Mouse (Mus musculus) MEL (cell line): ENCODE measurements at regions not wholly inside any gene's neighbourhood (a gene's known extent, or its start where the extent isn't known, plus 50 kb on each side); places are given as distances from the start of the nearest gene placed in this dataset.
A peak's percentile ranks its signal among the peaks of the same experiment; 100 is the strongest.

ENCODE experiments used
- DNase-seq: peaks from one replicate; pipeline ENCODE4 v3.0.0; 2011; ENCODE audit warnings: low read depth, low spot score
- H3K27ac ChIP-seq: 2 replicates; pipeline ENCODE4 v1.5.1; 2012; ENCODE audit warnings: low read depth, mild to moderate bottlenecking, control low read depth, low read length, moderate library complexity; ENCODE audit not compliant: control insufficient read depth
- H3K27me3 ChIP-seq, 2 experiments: fragments of 150-350 bp in 1 of 2; sonication (generic) in 1 of 2; 2 replicates each; pipeline ENCODE4 v1.6.1; 2012; ENCODE audit warnings: low read length in 2 of 2, mild to moderate bottlenecking in 2 of 2, improper control_type of control experiment in 1 of 2, moderate library complexity in 1 of 2; ENCODE audit not compliant: insufficient read depth in 2 of 2, control insufficient read depth in 1 of 2
- H3K36me3 ChIP-seq, 2 experiments: 2 replicates each; pipeline ENCODE4 v1.6.1; 2012 to 2014; ENCODE audit warnings: low read length in 2 of 2, improper control_type of control experiment in 1 of 2, inconsistent platforms in 1 of 2, mild to moderate bottlenecking in 1 of 2; ENCODE audit not compliant: insufficient read depth in 2 of 2, control insufficient read depth in 1 of 2
- H3K4me1 ChIP-seq, 2 experiments: fragments of 150-350 bp in 1 of 2; sonication (generic) in 1 of 2; 2 replicates each; pipeline ENCODE4 v1.6.1; 2012; ENCODE audit warnings: low read length in 2 of 2, improper control_type of control experiment in 1 of 2, mild to moderate bottlenecking in 1 of 2; ENCODE audit not compliant: insufficient read depth in 2 of 2, control insufficient read depth in 1 of 2
- H3K4me3 ChIP-seq, 2 experiments: fragments of 150-350 bp in 1 of 2; sonication (generic) in 1 of 2; 2 replicates each; pipeline ENCODE4 v1.5.1; 2012; ENCODE audit warnings: low read depth in 2 of 2, low read length in 2 of 2, mild to moderate bottlenecking in 2 of 2, moderate library complexity in 2 of 2, control low read depth in 1 of 2, improper control_type of control experiment in 1 of 2; ENCODE audit not compliant: control insufficient read depth in 1 of 2, insufficient read depth in 1 of 2
- H3K79me2 ChIP-seq: 2 replicates; pipeline ENCODE4 v1.6.1; 2012; ENCODE audit warnings: mild to moderate bottlenecking, low read length, moderate library complexity; ENCODE audit not compliant: control insufficient read depth, poor library complexity, insufficient read depth
- H3K9ac ChIP-seq: 2 replicates; pipeline ENCODE4 v1.6.1; 2012; ENCODE audit warnings: low read depth, mild to moderate bottlenecking, control low read depth, low read length, moderate library complexity; ENCODE audit not compliant: control insufficient read depth, poor library complexity, severe bottlenecking
- H3K9me3 ChIP-seq: fragments of 150-350 bp; sonication (generic); replicated peaks from 2 replicates; pipeline ENCODE4 v1.6.1; 2012; ENCODE audit warnings: mild to moderate bottlenecking, low read length, improper control_type of control experiment, moderate library complexity; ENCODE audit not compliant: insufficient read depth
- BHLHE40 ChIP-seq: IDR thresholded peaks from 2 replicates; pipeline ENCODE4 v1.6.1; 2012; ENCODE audit warnings: low read depth, mild to moderate bottlenecking, inconsistent platforms, low read length, improper control_type of control experiment, borderline replicate concordance
- CTCF ChIP-seq, 3 experiments: IDR thresholded peaks in 2 of 3; conservative IDR thresholded peaks in 1 of 3; 2 replicates each; pipeline ENCODE4 v1.5.1; 2011 to 2012; ENCODE audit warnings: low read length in 3 of 3, low read depth in 2 of 3, mild to moderate bottlenecking in 2 of 3, improper control_type of control experiment in 1 of 3, inconsistent platforms in 1 of 3, mixed read lengths in 1 of 3, moderate library complexity in 1 of 3; ENCODE audit not compliant: control insufficient read depth in 1 of 3, insufficient read depth in 1 of 3, poor library complexity in 1 of 3, severe bottlenecking in 1 of 3
- E2F4 ChIP-seq: IDR thresholded peaks from 2 replicates; pipeline ENCODE4 v1.6.1; 2011; ENCODE audit warnings: low read depth, low read length, improper control_type of control experiment, borderline replicate concordance
- ELF1 ChIP-seq: IDR thresholded peaks from 2 replicates; pipeline ENCODE4 v1.6.1; 2014; ENCODE audit warnings: low read depth, mild to moderate bottlenecking, inconsistent platforms, low read length, improper control_type of control experiment, moderate library complexity
- EP300 ChIP-seq, 2 experiments: IDR thresholded peaks; 2 replicates each; pipeline ENCODE4 v1.6.1; 2011; ENCODE audit warnings: improper control_type of control experiment in 2 of 2, low read length in 2 of 2, low read depth in 1 of 2, mild to moderate bottlenecking in 1 of 2
- ETS1 ChIP-seq: IDR thresholded peaks from 2 replicates; pipeline ENCODE4 v1.6.1; 2012; ENCODE audit warnings: low read depth, mild to moderate bottlenecking, inconsistent platforms, low read length, improper control_type of control experiment, moderate library complexity
- GATA1 ChIP-seq: IDR thresholded peaks from 2 replicates; pipeline ENCODE4 v1.6.1; 2011; ENCODE audit warnings: low read depth, low read length, improper control_type of control experiment
- HCFC1 ChIP-seq: IDR thresholded peaks from 2 replicates; pipeline ENCODE4 v1.6.1; 2012; ENCODE audit warnings: low read depth, mild to moderate bottlenecking, inconsistent platforms, low read length, improper control_type of control experiment, moderate library complexity
- JUND ChIP-seq: IDR thresholded peaks from 2 replicates; pipeline ENCODE4 v1.6.1; 2011; ENCODE audit warnings: low read depth, mild to moderate bottlenecking, improper control_type of control experiment, low read length
- MAFK ChIP-seq: IDR thresholded peaks from 2 replicates; pipeline ENCODE4 v1.6.1; 2011; ENCODE audit warnings: low read depth, mild to moderate bottlenecking, low read length, improper control_type of control experiment, borderline replicate concordance
- MAZ ChIP-seq: IDR thresholded peaks from 2 replicates; pipeline ENCODE4 v1.6.1; 2012; ENCODE audit warnings: low read depth, mild to moderate bottlenecking, inconsistent platforms, low read length, improper control_type of control experiment
- MEF2A ChIP-seq: IDR thresholded peaks from 2 replicates; pipeline ENCODE4 v1.6.1; 2014; ENCODE audit warnings: low read depth, mild to moderate bottlenecking, inconsistent platforms, low read length, improper control_type of control experiment; ENCODE audit not compliant: poor library complexity, insufficient replicate concordance, severe bottlenecking; ENCODE audit errors: extremely low read depth
- MXI1 ChIP-seq: IDR thresholded peaks from 2 replicates; pipeline ENCODE4 v1.6.1; 2011; ENCODE audit warnings: mild to moderate bottlenecking, low read depth, low read length, improper control_type of control experiment
- MYB ChIP-seq: IDR thresholded peaks from 2 replicates; pipeline ENCODE4 v1.6.1; 2011; ENCODE audit warnings: mild to moderate bottlenecking, low read depth, low read length, improper control_type of control experiment
- MYC ChIP-seq: IDR thresholded peaks from 2 replicates; pipeline ENCODE4 v1.6.1; 2011; ENCODE audit warnings: low read depth, mild to moderate bottlenecking, low read length, improper control_type of control experiment, moderate library complexity
- POLR2AphosphoS2 ChIP-seq: IDR thresholded peaks from 2 replicates; pipeline ENCODE4 v1.6.1; 2011; ENCODE audit warnings: low read length, improper control_type of control experiment
- POLR2AphosphoS5 ChIP-seq: IDR thresholded peaks from 2 replicates; pipeline ENCODE4 v1.6.1; 2012; ENCODE audit warnings: low read depth, borderline replicate concordance, mild to moderate bottlenecking, inconsistent platforms, low read length, moderate library complexity, mixed read lengths
- RCOR1 ChIP-seq: IDR thresholded peaks from 2 replicates; pipeline ENCODE4 v1.6.1; 2012; ENCODE audit warnings: low read depth, mild to moderate bottlenecking, inconsistent platforms, low read length, improper control_type of control experiment
- SIN3A ChIP-seq: IDR thresholded peaks from 2 replicates; pipeline ENCODE4 v1.6.1; 2012; ENCODE audit warnings: low read length, improper control_type of control experiment, inconsistent platforms
- SMC3 ChIP-seq: IDR thresholded peaks from 2 replicates; pipeline ENCODE4 v1.6.1; 2011; ENCODE audit warnings: low read depth, low read length, improper control_type of control experiment
- TAL1 ChIP-seq: IDR thresholded peaks from 2 replicates; pipeline ENCODE4 v1.6.1; 2012; ENCODE audit warnings: mild to moderate bottlenecking, inconsistent platforms, low read length, moderate library complexity, mixed read lengths
- TCF12 ChIP-seq: IDR thresholded peaks from 2 replicates; pipeline ENCODE4 v1.6.1; 2014; ENCODE audit warnings: low read depth, mild to moderate bottlenecking, inconsistent platforms, low read length, improper control_type of control experiment, moderate library complexity
- UBTF ChIP-seq: IDR thresholded peaks from 2 replicates; pipeline ENCODE4 v1.6.1; 2012; ENCODE audit warnings: low read depth, mild to moderate bottlenecking, inconsistent platforms, low read length, improper control_type of control experiment, moderate library complexity, borderline replicate concordance; ENCODE audit not compliant: insufficient read depth
- USF2 ChIP-seq, 2 experiments: IDR thresholded peaks; 2 replicates each; pipeline ENCODE4 v1.6.1; 2011 to 2012; ENCODE audit warnings: improper control_type of control experiment in 2 of 2, low read length in 2 of 2, borderline replicate concordance in 1 of 2, inconsistent platforms in 1 of 2, low read depth in 1 of 2, mild to moderate bottlenecking in 1 of 2; ENCODE audit not compliant: insufficient read depth in 1 of 2
- ZKSCAN1 ChIP-seq: IDR thresholded peaks from 2 replicates; pipeline ENCODE4 v1.6.1; 2012; ENCODE audit warnings: low read depth, mild to moderate bottlenecking, inconsistent platforms, low read length, improper control_type of control experiment, moderate library complexity

- peak; percentile 89 for DNase-seq
- Histone ChIP-seq H3K9ac (no peak overlapping the region), H3K79me2 (no peaks in the 10 kb centered on the region), H3K36me3 (peaks cover 0 to 34% of the 10 kb centered on the region in 2 experiments; a peak in 2 of 4 replicates), H3K27me3 (no peaks in the 10 kb centered on the region), H3K4me3 (peak overlapping the region in 1 of 2 experiments; percentile 17; a peak in 1 of 4 replicates), H3K4me1 (peaks cover 16 to 31% of the 10 kb centered on the region in 2 experiments), H3K27ac (peak overlapping the region; percentile 93), H3K9me3 (no peaks in the 10 kb centered on the region)
- TF ChIP-seq GATA1 (peak; percentile 99), HCFC1 (peak; percentile 32; the same call in 1 of the 2 replicates), USF2 (IDR thresholded peaks at IDR 0.05; ENCODE audit: borderline replicate concordance in 1 of 2, insufficient read depth in 1 of 2, low read depth in 1 of 2, low read length in 2 of 2) (no peak), MAFK (peak; percentile 78; the same call in 1 of the 2 replicates), TCF12 (peak; percentile 98), MEF2A (no peak), E2F4 (no peak), ZKSCAN1 (peak; percentile 79; the same call in 1 of the 2 replicates), MYB (peak; percentile 69; the same call in 1 of the 2 replicates), POLR2AphosphoS2 (no peak), ETS1 (peak; percentile 97), EP300 (IDR thresholded peaks at IDR 0.05; ENCODE audit: low read depth in 1 of 2, low read length in 2 of 2) (peak; percentile 99), RCOR1 (peak; percentile 95), MXI1 (no peak), JUND (no peak), ELF1 (peak; percentile 59), BHLHE40 (peak; percentile 64; the same call in 1 of the 2 replicates), SMC3 (peak; percentile 18; the same call in 1 of the 2 replicates), SIN3A (peak; percentile 83), TAL1 (peak; percentile 97), UBTF (no peak), MAZ (0 out of 2 replicates have a peak, but pooled peaks have one; percentile 49), CTCF (IDR thresholded peaks at IDR 0.05 in 2 of 3, conservative IDR thresholded peaks at IDR 0.05 in 1 of 3; ENCODE audit: control insufficient read depth in 1 of 3, insufficient read depth in 1 of 3, low read depth in 2 of 3, low read length in 3 of 3, poor library complexity in 1 of 3, severe bottlenecking in 1 of 3) (no peak), POLR2AphosphoS5 (no peak), MYC (peak; percentile 63; the same call in 1 of the 2 replicates)
Measured at GRCm38 (mm10) chr10:43791525-43792021, 110.0 kb downstream of the Qrsl1 start.
